Mouse (Mus musculus): ENCODE measurements at regions not wholly inside any gene's neighbourhood (a gene's known extent, or its start where the extent isn't known, plus 50 kb on each side); places are given as distances from the start of the nearest gene placed in this dataset.

- TF ChIP-seq CTCF (IDR thresholded peaks at IDR 0.05; ENCODE audit: low read depth): no peak
- no peak for TF ChIP-seq EP300 (IDR thresholded peaks at IDR 0.05; ENCODE audit: low read depth)
These were observed 227.7 kb upstream of the Tprg start for GRCm38 (mm10) chr16:25058812-25059501.
